Mouse (Mus musculus): ENCODE results near the gene Ica1. TPM values are rescaled to one million over a fixed set of nuclear protein-coding genes. Genes with fewer than 3 reads are reported as not detected.

Ica1 gene
- 2.1 and 2.4 TPM in 2 replicates for polyA plus RNA-seq (2012; rRNA removed)

GRCm38 (mm10) chr6:8778296-8778649 lies at the start of gene Ica1:
Ica1 (minus strand) TSS chr6:8778488.

Other genes with a start within 250 kb of the Ica1 start
- gene Nxph1, start 169.9 kb upstream of the Ica1 start, polyA plus RNA-seq (2012; rRNA removed): not detected in 2 replicates

Data from liver, embryonic 14 days (tissue).